Mouse (Mus musculus) megakaryocyte, adult 5-6 weeks (primary cell): ENCODE data around the gene Ccdc110. TPM values are rescaled to one million over a fixed set of nuclear protein-coding genes. Genes with fewer than 3 reads are reported as not detected.

ENCODE experiments used
- ATAC-seq: 2 replicates; pipeline ENCODE4 v1.8.0; 2016; ENCODE audit warnings: mild to moderate bottlenecking, inconsistent platforms; ENCODE audit not compliant: poor library complexity, severe bottlenecking
- total RNA-seq, 2 experiments: library from RNA; stranded (forward) in 1 of 2; stranded (reverse) in 1 of 2; fragments of 153-499, 151-499 nt in 1 of 2; fragments of 221-1000, 200-1000 nt in 1 of 2; gene quantifications; 2 replicates each; pipeline versions ENCODE4 v1.2.3 to v1.2.4; 2015 to 2017

The Ccdc110 gene
- total RNA-seq, 2 experiments from 2014 or later: not detected

- peak; percentile 63 for ATAC-seq
Observed at GRCm38 (mm10) chr8:45975837-45976468, 41.5 kb downstream of the Ccdc110 start.

DNA sequence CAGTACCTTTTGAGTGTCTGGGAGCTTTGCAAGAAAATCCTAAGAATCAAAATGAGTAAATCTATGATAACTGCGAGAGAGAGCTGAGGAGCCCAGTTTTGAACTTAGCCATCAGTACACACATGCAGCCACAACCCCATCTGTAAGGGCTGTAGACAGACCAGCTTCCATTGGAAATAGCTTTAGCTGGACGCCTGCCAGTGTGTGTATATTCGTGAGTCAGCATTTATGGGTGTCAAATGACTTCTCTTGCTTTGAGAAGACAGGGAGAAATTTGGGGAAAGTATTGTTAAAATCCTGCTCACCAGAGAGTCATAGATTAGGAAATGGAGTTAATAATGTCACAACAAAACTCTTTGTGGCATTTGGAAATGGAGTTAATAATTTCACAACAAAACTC is 52.2 kb downstream of the Ccdc110 start:
- no peak for ATAC-seq

DNA sequence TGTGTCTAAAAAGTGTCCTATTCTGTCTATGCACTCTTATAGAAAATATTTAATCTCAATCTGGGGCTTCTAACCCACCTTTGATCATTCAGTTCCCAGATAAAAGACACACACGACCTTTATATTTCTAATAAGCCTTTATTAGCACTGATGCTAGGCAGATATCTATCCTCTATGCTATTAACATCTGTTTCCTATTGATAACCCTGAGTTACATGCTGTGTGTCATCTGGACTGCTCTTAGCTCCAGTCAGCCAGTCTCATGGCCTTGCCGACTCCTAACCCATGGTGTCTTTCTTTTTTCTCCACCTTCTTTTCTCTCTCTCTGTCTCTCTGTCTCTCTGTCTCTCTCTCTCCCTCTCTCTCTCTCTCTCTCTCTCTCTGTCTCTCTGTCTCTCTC is 53.8 kb downstream of the Ccdc110 start:
- no peak for ATAC-seq

DNA sequence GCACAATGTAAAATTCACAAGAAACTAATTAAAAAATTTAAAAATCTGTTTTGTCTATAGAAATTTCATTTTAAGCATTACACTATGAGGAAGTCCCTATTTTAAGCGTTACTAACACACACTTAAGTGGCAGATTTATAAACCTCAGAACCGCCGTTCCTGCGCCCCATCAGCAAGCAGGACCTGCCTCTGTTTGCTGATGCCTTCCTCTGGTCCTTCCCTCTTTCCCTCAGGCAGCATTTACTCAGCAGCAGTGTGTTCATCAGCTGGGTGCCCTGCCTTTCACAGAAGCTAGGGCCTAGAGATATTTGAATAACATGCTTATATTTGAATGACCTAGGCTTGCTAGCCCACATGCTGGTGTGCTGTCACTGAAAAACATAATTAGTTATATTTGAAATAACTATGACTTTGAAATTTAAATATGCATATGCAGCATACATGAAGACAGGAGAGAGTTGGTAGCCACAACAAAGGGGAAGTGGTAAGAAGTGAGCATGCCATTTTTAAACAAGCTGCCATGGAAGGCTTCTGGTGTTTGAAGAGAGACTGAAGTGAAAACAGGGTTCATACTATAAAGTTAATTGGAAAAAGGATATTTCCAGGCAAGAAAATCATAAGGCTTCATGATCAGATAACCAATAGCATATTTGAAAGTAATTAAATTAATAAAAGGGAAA is 56.4 kb downstream of the Ccdc110 start:
- ATAC-seq: peak; percentile 56; the same call in 1 of the 2 replicates

Other genes with a start within 250 kb of the Ccdc110 start
- gene Pdlim3, start 49.2 kb upstream of the Ccdc110 start, total RNA-seq (2015): not detected in 2 replicates
- not detected in 2 replicates for gene Pdlim3, start 49.2 kb upstream of the Ccdc110 start, total RNA-seq (2017)
- gene 1700029J07Rik, start 40.6 kb downstream of the Ccdc110 start, total RNA-seq (2015): 0.22 and 0.27 TPM in 2 replicates
- 0.28 and 0.29 TPM in 2 replicates for gene 1700029J07Rik, start 40.6 kb downstream of the Ccdc110 start, total RNA-seq (2017)
- 56.8 and 68.8 TPM in 2 replicates for gene Ufsp2, start 40.9 kb downstream of the Ccdc110 start, total RNA-seq (2015)
- gene Ufsp2, start 40.9 kb downstream of the Ccdc110 start, total RNA-seq (2017): 96.2 and 104 TPM in 2 replicates
- gene Lrp2bp, start 64.7 kb downstream of the Ccdc110 start, total RNA-seq (2015): 0.09 TPM in 1 of 2 replicates, not detected in the other
- gene Lrp2bp, start 64.7 kb downstream of the Ccdc110 start, total RNA-seq (2017): not detected in 2 replicates
- 4.1 and 5.1 TPM in 2 replicates for gene Ankrd37, start 71.1 kb downstream of the Ccdc110 start, total RNA-seq (2015)
- gene Ankrd37, start 71.1 kb downstream of the Ccdc110 start, total RNA-seq (2017): 3.5 and 6.3 TPM in 2 replicates
- gene Cfap97, start 217.2 kb downstream of the Ccdc110 start, total RNA-seq (2015): 14.5 and 19.8 TPM in 2 replicates
- gene Cfap97, start 217.2 kb downstream of the Ccdc110 start, total RNA-seq (2017): 15.7 and 24.1 TPM in 2 replicates
- 20.8 and 24.5 TPM in 2 replicates for gene Snx25, start 217.5 kb downstream of the Ccdc110 start, total RNA-seq (2015)
- 20.2 and 30.7 TPM in 2 replicates for gene Snx25, start 217.5 kb downstream of the Ccdc110 start, total RNA-seq (2017)